Mouse (Mus musculus) heart, adult 2 months (tissue): ENCODE results near the gene Lrrc38.

Experiments
- EP300 ChIP-seq: fragments of 200-500 bp; IDR thresholded peaks from 2 replicates; pipeline ENCODE4 v1.6.1; 2011; ENCODE audit warnings: low read depth, low read length, control low read depth; ENCODE audit not compliant: insufficient read depth
- POLR2A ChIP-seq: fragments of 200-500 bp; IDR thresholded peaks from 2 replicates; pipeline ENCODE4 v1.6.1; 2011; ENCODE audit warnings: mild to moderate bottlenecking, low read depth, low read length, control low read depth; ENCODE audit not compliant: insufficient read depth

DNA sequence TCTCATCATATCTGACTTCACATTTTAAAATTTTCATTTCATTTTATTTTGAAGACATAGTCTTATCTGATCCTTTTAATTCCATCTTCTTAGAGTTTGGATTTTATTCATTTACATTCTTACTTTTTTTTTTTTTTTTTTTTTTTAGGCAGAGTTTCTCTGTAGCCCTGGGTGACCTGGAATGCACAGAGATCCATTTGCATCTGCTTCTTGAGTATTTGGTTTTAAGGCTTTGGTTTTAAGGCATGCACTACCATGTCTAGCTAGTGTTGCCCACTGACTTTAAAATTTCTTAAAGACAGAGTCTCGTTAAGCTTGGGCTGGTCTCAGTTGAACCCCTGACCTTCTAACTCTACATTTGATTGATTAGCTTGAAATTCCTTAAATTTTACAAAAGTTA is 64.1 kb downstream of the Lrrc38 start:
- TF ChIP-seq POLR2A = no peak
- TF ChIP-seq EP300 = no peak
